Mouse (Mus musculus): Measurements from ENCODE around the gene Gga3. TPM values are rescaled to one million over a fixed set of nuclear protein-coding genes. Genes with fewer than 3 reads are reported as not detected.

The Gga3 gene
- total RNA-seq, 2 experiments from 2014 or later: 81.4 to 84.1 TPM

GRCm38 (mm10) chr11:115631505-115631890, 27.6 kb upstream of the Gga3 start:
- DNase-seq (ENCODE audit: low spot score in 2 of 2): peak in 1 of 2 experiments; percentile 42

- no peak for DNase-seq (ENCODE audit: low spot score in 2 of 2)
Measured at GRCm38 (mm10) chr11:115630532-115631504, 27.0 kb upstream of the Gga3 start.

- no peak for DNase-seq (ENCODE audit: low spot score in 2 of 2)
Measured at GRCm38 (mm10) chr11:115629734-115630531, 26.1 kb upstream of the Gga3 start.

- no peak for DNase-seq (ENCODE audit: low spot score in 2 of 2)
Measured at GRCm38 (mm10) chr11:115628465-115629101, 24.7 kb upstream of the Gga3 start.

GRCm38 (mm10) chr11:115627705-115628464, 24.0 kb upstream of the Gga3 start, which contains the start of gene Slc25a19:
TSS of gene Slc25a19 (minus strand) at chr11:115628295.
- peak; percentile 99 for DNase-seq (ENCODE audit: low spot score in 2 of 2)

GRCm38 (mm10) chr11:115626824-115627616, 23.2 kb upstream of the Gga3 start:
- no peak for DNase-seq (ENCODE audit: low spot score in 2 of 2)

- DNase-seq (ENCODE audit: low spot score in 2 of 2): no peak
Measured at GRCm38 (mm10) chr11:115625877-115626276, 22.0 kb upstream of the Gga3 start.

- no peak for DNase-seq (ENCODE audit: low spot score in 2 of 2)
Measured at GRCm38 (mm10) chr11:115623487-115624070, 19.7 kb upstream of the Gga3 start.

GRCm38 (mm10) chr11:115619949-115620348, 16.1 kb upstream of the Gga3 start:
- DNase-seq (ENCODE audit: low spot score in 2 of 2): no peak

GRCm38 (mm10) chr11:115618732-115619516, 15.1 kb upstream of the Gga3 start:
- no peak for DNase-seq (ENCODE audit: low spot score in 2 of 2)

- no peak for DNase-seq (ENCODE audit: low spot score in 2 of 2)
Measured at GRCm38 (mm10) chr11:115618001-115618400, 14.2 kb upstream of the Gga3 start.

GRCm38 (mm10) chr11:115616893-115617292, 13.0 kb upstream of the Gga3 start:
- no peak for DNase-seq (ENCODE audit: low spot score in 2 of 2)

- no peak for DNase-seq (ENCODE audit: low spot score in 2 of 2)
Measured at GRCm38 (mm10) chr11:115616371-115616770, 12.5 kb upstream of the Gga3 start.

- DNase-seq (ENCODE audit: low spot score in 2 of 2): no peak
Measured at GRCm38 (mm10) chr11:115615875-115616274, 12.0 kb upstream of the Gga3 start.

GRCm38 (mm10) chr11:115615108-115615825, 11.4 kb upstream of the Gga3 start:
- no peak for DNase-seq (ENCODE audit: low spot score in 2 of 2)

GRCm38 (mm10) chr11:115614346-115615107, 10.7 kb upstream of the Gga3 start:
- DNase-seq (ENCODE audit: low spot score in 2 of 2): no peak
